Mouse (Mus musculus) right cerebral cortex, postnatal 14 days (tissue): Measurements from ENCODE around the gene Eva1c.

Experiments used
- DNase-seq: peaks from one replicate; pipeline ENCODE4 v3.0.0; 2022

The Eva1c gene

GRCm38 (mm10) chr16:90925461-90925860 is 98.9 kb downstream of the Eva1c start:
- DNase-seq, result peak; percentile 74

GRCm38 (mm10) chr16:90927446-90927845 is 100.9 kb downstream of the Eva1c start:
- DNase-seq, result no peak

GRCm38 (mm10) chr16:90933534-90934176 is 107.1 kb downstream of the Eva1c start:
- no peak for DNase-seq

GRCm38 (mm10) chr16:90934193-90934686 is 107.7 kb downstream of the Eva1c start:
- DNase-seq, result peak; percentile 66

GRCm38 (mm10) chr16:90934687-90935328 is 108.3 kb downstream of the Eva1c start, which contains the start of gene Cfap298:
Gene Cfap298 (minus strand): TSS chr16:90935114.
- peak; percentile 92 for DNase-seq

GRCm38 (mm10) chr16:90941246-90941645 is 114.7 kb downstream of the Eva1c start:
- no peak for DNase-seq

- DNase-seq, result no peak
Measured at GRCm38 (mm10) chr16:90946977-90947376, 120.5 kb downstream of the Eva1c start.

GRCm38 (mm10) chr16:90950354-90950963 is 123.9 kb downstream of the Eva1c start:
- no peak for DNase-seq

GRCm38 (mm10) chr16:90953147-90953546 is 126.6 kb downstream of the Eva1c start:
- DNase-seq, result no peak

- DNase-seq, result no peak
Measured at GRCm38 (mm10) chr16:90953770-90954169, 127.3 kb downstream of the Eva1c start.
